Mouse (Mus musculus): ENCODE measurements at regions not wholly inside any gene's neighbourhood (a gene's known extent, or its start where the extent isn't known, plus 50 kb on each side); places are given as distances from the start of the nearest gene placed in this dataset.

GRCm38 (mm10) chr12:58440666-58441065 is 171.6 kb upstream of the Clec14a start:
- TF ChIP-seq CTCF (IDR thresholded peaks at IDR 0.05; ENCODE audit: low read depth) (no peak), EP300 (IDR thresholded peaks at IDR 0.05; ENCODE audit: low read depth) (no peak)

Measured in liver, postnatal 0 days (tissue).